Mouse (Mus musculus): Measurements from ENCODE around the gene AU018091. TPM values are rescaled to one million over a fixed set of nuclear protein-coding genes. Genes with fewer than 3 reads are reported as not detected.

Gene AU018091
- total and polyA plus RNA-seq, 2 experiments from 2014 or later, result not detected

GRCm38 (mm10) chr7:3210605-3211004 lies 41.6 kb upstream of the AU018091 start:
- H3K9ac ChIP-seq, result no peak overlapping the region
- no peak overlapping the region for H3K27ac ChIP-seq (ENCODE audit: low read depth, low read length)
- no peaks in the 10 kb centered on the region for H3K27me3 ChIP-seq (ENCODE audit: insufficient read depth, low read length)
- H3K9me3 ChIP-seq (ENCODE audit: low read length), result no peaks in the 10 kb centered on the region
- no peak overlapping the region for H3K4me3 ChIP-seq (ENCODE audit: low read depth, low read length)
- WGBS, result 58% methylated on average over 6 of the region's 6 CpGs
- TF ChIP-seq CTCF (IDR thresholded peaks at IDR 0.05; ENCODE audit: low read depth), result no peak
- ATAC-seq (no peak), DNase-seq (no peak)
- H3K4me1 ChIP-seq (ENCODE audit: insufficient read depth), result no peaks in the 10 kb centered on the region
- no peaks in the 10 kb centered on the region for H3K36me3 ChIP-seq (ENCODE audit: insufficient read depth)
- H3K4me2 ChIP-seq (ENCODE audit: low read depth), result no peak overlapping the region

GRCm38 (mm10) chr7:3206520-3206919 lies 37.5 kb upstream of the AU018091 start:
- no peaks in the 10 kb centered on the region for H3K36me3 ChIP-seq (ENCODE audit: insufficient read depth)
- TF ChIP-seq CTCF (IDR thresholded peaks at IDR 0.05; ENCODE audit: low read depth), result no peak
- no peak overlapping the region for H3K4me3 ChIP-seq (ENCODE audit: low read depth, low read length)
- no peaks in the 10 kb centered on the region for H3K4me1 ChIP-seq (ENCODE audit: insufficient read depth)
- no peak for ATAC-seq
- WGBS, result 12% methylated on average over 4 of the region's 4 CpGs
- H3K4me2 ChIP-seq (ENCODE audit: low read depth), result no peak overlapping the region
- H3K9ac ChIP-seq, result no peak overlapping the region
- H3K9me3 ChIP-seq (ENCODE audit: low read length), result no peaks in the 10 kb centered on the region
- no peak overlapping the region for H3K27ac ChIP-seq (ENCODE audit: low read depth, low read length)
- no peak for DNase-seq
- H3K27me3 ChIP-seq (ENCODE audit: insufficient read depth, low read length), result no peaks in the 10 kb centered on the region

GRCm38 (mm10) chr7:3204628-3205027 lies 35.6 kb upstream of the AU018091 start:
- DNase-seq, result no peak
- Histone ChIP-seq H3K27me3 (ENCODE audit: insufficient read depth, low read length) (no peaks in the 10 kb centered on the region), H3K4me3 (ENCODE audit: low read depth, low read length) (no peak overlapping the region), H3K36me3 (ENCODE audit: insufficient read depth) (no peaks in the 10 kb centered on the region), H3K9me3 (ENCODE audit: low read length) (no peaks in the 10 kb centered on the region), H3K9ac (no peak overlapping the region), H3K4me2 (ENCODE audit: low read depth) (no peak overlapping the region), H3K4me1 (ENCODE audit: insufficient read depth) (no peaks in the 10 kb centered on the region), H3K27ac (ENCODE audit: low read depth, low read length) (no peak overlapping the region)
- 86% methylated on average over 4 of the region's 4 CpGs for WGBS
- no peak for ATAC-seq
- TF ChIP-seq CTCF (IDR thresholded peaks at IDR 0.05; ENCODE audit: low read depth), result no peak

GRCm38 (mm10) chr7:3203890-3204289 lies 34.9 kb upstream of the AU018091 start:
- ATAC-seq, result no peak
- Histone ChIP-seq H3K4me2 (ENCODE audit: low read depth) (no peak overlapping the region), H3K9ac (no peak overlapping the region), H3K27me3 (ENCODE audit: insufficient read depth, low read length) (no peaks in the 10 kb centered on the region), H3K9me3 (ENCODE audit: low read length) (no peaks in the 10 kb centered on the region), H3K4me3 (ENCODE audit: low read depth, low read length) (no peak overlapping the region), H3K36me3 (ENCODE audit: insufficient read depth) (no peaks in the 10 kb centered on the region), H3K27ac (ENCODE audit: low read depth, low read length) (no peak overlapping the region), H3K4me1 (ENCODE audit: insufficient read depth) (no peaks in the 10 kb centered on the region)
- DNase-seq, result no peak
- WGBS, result 23% methylated on average over 3 of the region's 3 CpGs
- no peak for TF ChIP-seq CTCF (IDR thresholded peaks at IDR 0.05; ENCODE audit: low read depth)

GRCm38 (mm10) chr7:3201134-3201705 lies 32.2 kb upstream of the AU018091 start:
- Histone ChIP-seq H3K4me2 (ENCODE audit: low read depth) (no peak overlapping the region), H3K27ac (ENCODE audit: low read depth, low read length) (no peak overlapping the region), H3K9ac (no peak overlapping the region), H3K4me3 (ENCODE audit: low read depth, low read length) (no peak overlapping the region), H3K36me3 (ENCODE audit: insufficient read depth) (no peaks in the 10 kb centered on the region), H3K4me1 (ENCODE audit: insufficient read depth) (no peaks in the 10 kb centered on the region), H3K9me3 (ENCODE audit: low read length) (no peaks in the 10 kb centered on the region), H3K27me3 (ENCODE audit: insufficient read depth, low read length) (no peaks in the 10 kb centered on the region)
- WGBS, result 39% methylated on average over 12 of the region's 12 CpGs
- no peak for DNase-seq
- no peak for TF ChIP-seq CTCF (IDR thresholded peaks at IDR 0.05; ENCODE audit: low read depth)
- no peak for ATAC-seq

GRCm38 (mm10) chr7:3198884-3199283 lies 29.9 kb upstream of the AU018091 start:
- 52% methylated on average over 11 of the region's 11 CpGs for WGBS
- no peak for TF ChIP-seq CTCF (IDR thresholded peaks at IDR 0.05; ENCODE audit: low read depth)
- no peaks in the 10 kb centered on the region for H3K27me3 ChIP-seq (ENCODE audit: insufficient read depth, low read length)
- no peak overlapping the region for H3K9ac ChIP-seq
- H3K4me3 ChIP-seq (ENCODE audit: low read depth, low read length), result no peak overlapping the region
- ATAC-seq (no peak), DNase-seq (no peak)
- no peak overlapping the region for H3K4me2 ChIP-seq (ENCODE audit: low read depth)
- H3K4me1 ChIP-seq (ENCODE audit: insufficient read depth), result no peaks in the 10 kb centered on the region
- no peaks in the 10 kb centered on the region for H3K36me3 ChIP-seq (ENCODE audit: insufficient read depth)
- no peak overlapping the region for H3K27ac ChIP-seq (ENCODE audit: low read depth, low read length)
- H3K9me3 ChIP-seq (ENCODE audit: low read length), result no peaks in the 10 kb centered on the region

GRCm38 (mm10) chr7:3195850-3196249 lies 26.8 kb upstream of the AU018091 start:
- TF ChIP-seq CTCF (IDR thresholded peaks at IDR 0.05; ENCODE audit: low read depth), result no peak
- no peak for DNase-seq
- Histone ChIP-seq H3K4me1 (ENCODE audit: insufficient read depth) (no peaks in the 10 kb centered on the region), H3K4me2 (ENCODE audit: low read depth) (no peak overlapping the region), H3K4me3 (ENCODE audit: low read depth, low read length) (no peak overlapping the region), H3K27me3 (ENCODE audit: insufficient read depth, low read length) (no peaks in the 10 kb centered on the region), H3K9ac (no peak overlapping the region), H3K27ac (ENCODE audit: low read depth, low read length) (no peak overlapping the region), H3K9me3 (ENCODE audit: low read length) (no peaks in the 10 kb centered on the region), H3K36me3 (ENCODE audit: insufficient read depth) (no peaks in the 10 kb centered on the region)
- WGBS, result 78% methylated on average over 5 of the region's 5 CpGs
- no peak for ATAC-seq

Data from forebrain, postnatal 0 days (tissue).